Mouse (Mus musculus) thymus, adult 2 months (tissue): ENCODE measurements at regions not wholly inside any gene's neighbourhood (a gene's known extent, or its start where the extent isn't known, plus 50 kb on each side); places are given as distances from the start of the nearest gene placed in this dataset.

Source experiments
- CTCF ChIP-seq: fragments of 200-500 bp; IDR thresholded peaks from 2 replicates; pipeline ENCODE4 v1.5.1; 2012; ENCODE audit warnings: mild to moderate bottlenecking, control low read depth, low read length, moderate library complexity, borderline replicate concordance; ENCODE audit not compliant: control insufficient read depth, poor library complexity, insufficient read depth; ENCODE audit errors: extremely low read depth
- POLR2A ChIP-seq: fragments of 200-500 bp; IDR thresholded peaks from 2 replicates; pipeline ENCODE4 v1.6.1; 2012; ENCODE audit warnings: mild to moderate bottlenecking, low read length, control low read depth, moderate library complexity; ENCODE audit not compliant: control insufficient read depth, poor library complexity, insufficient read depth; ENCODE audit errors: extremely low read depth

DNA sequence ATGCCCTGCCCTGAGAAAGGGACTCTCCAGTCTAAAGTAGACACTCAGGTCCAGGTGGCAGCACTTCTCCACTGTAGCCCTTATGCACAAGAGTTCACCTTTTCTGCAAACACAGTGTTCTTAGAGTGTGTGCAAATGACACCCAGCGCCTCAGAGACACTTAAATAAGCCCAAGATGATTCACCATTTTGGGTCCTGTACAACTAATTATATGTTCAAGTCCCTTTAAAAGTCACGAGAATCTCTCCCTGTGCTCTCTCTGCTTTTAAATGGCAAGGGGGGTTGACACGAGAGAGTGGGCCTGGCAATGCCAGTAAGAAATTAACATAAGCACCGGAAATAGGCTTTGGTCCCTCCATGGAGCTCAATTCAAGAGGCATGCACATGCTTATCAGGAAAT lies 299.0 kb downstream of the Dhx15 start:
- TF ChIP-seq CTCF (no peak), POLR2A (no peak)
